In genomic region chr15:87365712-87366361, GRCm38 (mm10) we compare ENCODE assay signal across 11 mouse cellular contexts.
DNase-seq lines count a peak whose midpoint lies in the region; ATAC-seq and TF ChIP-seq lines count a peak whose summit lies in the region.
"Had no signal": no experiment of that assay in that cellular context is flagged by ENCODE, and none has a peak within 500 bp of the region (broad histone marks: within the 10 kb centered on the region; RNA-seq: fewer than 3 reads in every experiment).

No protein-coding gene starts in this region.

- no peak overlapping the region for H3K27ac ChIP-seq in hindbrain, embryonic 11.5 days (ENCODE audit: low read depth, low read length)
- H3K27ac ChIP-seq in hindbrain, embryonic 13.5 days: no peak overlapping the region
- no peak overlapping the region for H3K27ac ChIP-seq in embryonic facial prominence, embryonic 10.5 days (replicated peaks)

- no peaks in the 10 kb centered on the region for H3K9me3 ChIP-seq in hindbrain, embryonic 11.5 days (ENCODE audit: control insufficient read depth, low read length)
- H3K9me3 ChIP-seq in hindbrain, embryonic 13.5 days: peaks cover 3% of the 10 kb centered on the region; the same call in 1 of the 2 replicates
- H3K9me3 ChIP-seq in E14TG2a.4 (ENCODE audit: low read length): peaks cover 24% of the 10 kb centered on the region
- 0 out of 2 replicates have a peak, but pooled peaks cover 2% of the 10 kb centered on the region for H3K9me3 ChIP-seq in embryonic facial prominence, embryonic 10.5 days

- H3K4me2 ChIP-seq in hindbrain, embryonic 11.5 days (replicated peaks; ENCODE audit: low read depth, low read length): no peak overlapping the region
- no peak overlapping the region for H3K4me2 ChIP-seq in hindbrain, embryonic 13.5 days
- H3K4me2 ChIP-seq: heart, embryonic 12.5 days had no signal

- no peak overlapping the region for H3K9ac ChIP-seq in hindbrain, embryonic 11.5 days (ENCODE audit: low read depth, low read length)
- H3K9ac ChIP-seq in hindbrain, embryonic 13.5 days: no peak overlapping the region
- H3K9ac ChIP-seq: heart, embryonic 12.5 days had no signal

- peak; percentile 77 for TF ChIP-seq CTCF in E14TG2a.4 (conservative IDR thresholded peaks at IDR 0.05; ENCODE audit: low read length)

- H3K27me3 ChIP-seq in hindbrain, embryonic 11.5 days (ENCODE audit: control insufficient read depth, insufficient read depth, low read length): no peaks in the 10 kb centered on the region
- H3K27me3 ChIP-seq in hindbrain, embryonic 13.5 days: no peaks in the 10 kb centered on the region
- peaks cover 7% of the 10 kb centered on the region; the same call in 1 of the 2 replicates for H3K27me3 ChIP-seq in E14TG2a.4 (ENCODE audit: insufficient read depth, low read length)
- no peaks in the 10 kb centered on the region for H3K27me3 ChIP-seq in embryonic facial prominence, embryonic 10.5 days (replicated peaks; ENCODE audit: low read depth, poor library complexity, severe bottlenecking)
- H3K27me3 ChIP-seq: heart, embryonic 12.5 days had no signal

- no peaks in the 10 kb centered on the region for H3K36me3 ChIP-seq in hindbrain, embryonic 11.5 days (ENCODE audit: control insufficient read depth, insufficient read depth, low read length)
- H3K36me3 ChIP-seq in hindbrain, embryonic 13.5 days: no peaks in the 10 kb centered on the region
- H3K36me3 ChIP-seq in E14TG2a.4 (ENCODE audit: insufficient read depth, low read length): no peaks in the 10 kb centered on the region
- H3K36me3 ChIP-seq in embryonic facial prominence, embryonic 10.5 days (replicated peaks): no peaks in the 10 kb centered on the region
- H3K36me3 ChIP-seq: heart, embryonic 12.5 days had no signal

- H3K4me3 ChIP-seq in hindbrain, embryonic 11.5 days (ENCODE audit: low read depth, low read length): no peak overlapping the region
- H3K4me3 ChIP-seq in hindbrain, embryonic 13.5 days: no peak overlapping the region
- no peak overlapping the region for H3K4me3 ChIP-seq in E14TG2a.4 (replicated peaks; ENCODE audit: low read length)
- H3K4me3 ChIP-seq in embryonic facial prominence, embryonic 10.5 days: no peak overlapping the region
- H3K4me3 ChIP-seq: heart, embryonic 12.5 days had no signal

- no peaks in the 10 kb centered on the region for H3K4me1 ChIP-seq in hindbrain, embryonic 11.5 days (replicated peaks; ENCODE audit: control insufficient read depth, insufficient read depth, low read length)
- no peaks in the 10 kb centered on the region for H3K4me1 ChIP-seq in hindbrain, embryonic 13.5 days (replicated peaks)
- no peaks in the 10 kb centered on the region for H3K4me1 ChIP-seq in E14TG2a.4 (replicated peaks; ENCODE audit: low read depth, low read length)
- H3K4me1 ChIP-seq in embryonic facial prominence, embryonic 10.5 days: no peaks in the 10 kb centered on the region
- H3K4me1 ChIP-seq: heart, embryonic 12.5 days had no signal

- WGBS in hindbrain, embryonic 11.5 days: 50% methylated on average over 8 of the region's 8 CpGs
- WGBS in hindbrain, embryonic 13.5 days: 50% methylated on average over 8 of the region's 8 CpGs
- 50% methylated on average over 8 of the region's 8 CpGs for WGBS in embryonic facial prominence, embryonic 10.5 days

- DNase-seq in hindbrain, embryonic 11.5 days (ENCODE audit: low spot score): peak; percentile 13
- DNase-seq in ZHBTc4 (ENCODE audit: low read depth, low spot score): peak; percentile 43
- peak; percentile 29 for DNase-seq in embryonic facial prominence, embryonic 10.5 days (ENCODE audit: low spot score)
- no peak for DNase-seq in spleen, postnatal 10 days (ENCODE audit: low spot score in 2 of 2)
- DNase-seq in testis, postnatal 14 days (ENCODE audit: low spot score): no peak
- no peak for DNase-seq in right cerebral cortex, postnatal 4 days
- DNase-seq: midbrain, embryonic 14.5 days; thymus, adult 2 months had no signal

- ATAC-seq in hindbrain, embryonic 11.5 days (ENCODE audit: low FRiP score): no peak
- no peak for ATAC-seq in hindbrain, embryonic 13.5 days (ENCODE audit: low FRiP score)

Comparison
In these comparisons a context has a peak if more than half of its experiments do, and no peak if none do; other contexts are left out.
1. DNase-seq: peak in hindbrain, embryonic 11.5 days (single experiment), ZHBTc4 (single experiment) and embryonic facial prominence, embryonic 10.5 days (single experiment); none in spleen, postnatal 10 days (0 of 2), testis, postnatal 14 days (single experiment) and right cerebral cortex, postnatal 4 days (single experiment).